Mouse (Mus musculus) liver, adult 2 months (tissue): ENCODE measurements at regions not wholly inside any gene's neighbourhood (a gene's known extent, or its start where the extent isn't known, plus 50 kb on each side); places are given as distances from the start of the nearest gene placed in this dataset.

Source experiments
- CTCF ChIP-seq: fragments of 200-500 bp; IDR thresholded peaks from 2 replicates; pipeline ENCODE4 v1.5.1; 2011; ENCODE audit warnings: low read depth, low read length, control low read depth
- POLR2A ChIP-seq: fragments of 200-500 bp; IDR thresholded peaks from 2 replicates; pipeline ENCODE4 v1.6.1; 2011; ENCODE audit warnings: low read length, control low read depth; ENCODE audit not compliant: insufficient read depth; ENCODE audit errors: extremely low read depth

DNA sequence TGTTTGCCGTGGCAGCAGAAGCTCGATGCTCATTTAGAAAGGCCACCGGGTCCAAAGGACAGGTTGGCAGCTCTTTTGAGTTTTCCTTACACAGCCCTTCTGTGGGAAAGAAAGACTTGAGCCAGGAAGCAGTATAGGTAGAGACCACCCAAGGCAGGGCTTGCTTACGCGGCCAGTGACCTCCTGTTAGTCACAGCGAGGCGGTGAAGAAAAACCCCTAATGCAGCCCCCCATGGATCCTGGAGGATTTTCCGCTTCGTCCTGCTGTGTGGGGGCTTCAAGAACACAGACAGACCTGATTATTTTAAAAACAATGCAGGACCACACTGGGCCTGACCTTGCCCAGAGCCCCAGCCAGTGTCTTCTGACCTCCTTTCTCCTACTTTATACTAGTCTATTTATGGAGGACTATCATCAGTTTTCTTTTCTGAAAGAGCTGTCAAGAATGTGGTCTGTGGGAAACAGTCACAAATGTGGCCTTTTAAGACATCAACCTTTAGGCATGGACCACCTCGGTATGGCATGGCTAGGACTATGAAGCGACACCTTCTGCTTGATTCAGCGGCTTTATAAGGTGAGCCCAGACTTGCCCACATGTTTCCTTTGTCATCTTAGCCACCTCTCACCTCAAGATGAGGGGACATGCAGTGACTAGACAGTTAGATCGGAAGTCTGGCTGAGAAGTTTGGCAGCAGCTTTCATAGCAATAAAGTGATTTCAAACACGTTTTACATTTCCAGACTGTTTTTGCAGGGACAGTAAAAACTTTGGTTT, 274.3 kb downstream of the 1700129C05Rik start:
- TF ChIP-seq CTCF, result no peak
- TF ChIP-seq POLR2A, result no peak
